Mouse (Mus musculus): ENCODE measurements around the gene Myh7. TPM values are rescaled to one million over a fixed set of nuclear protein-coding genes. Genes with fewer than 3 reads are reported as not detected.
"Not testable (repeated sequence)": the region's sequence is repeated elsewhere in the genome, so short reads cannot be mapped to it uniquely, and the experiment has no call there.

The Myh7 gene
- polyA plus RNA-seq, 1 experiment: 13.3 TPM

DNA sequence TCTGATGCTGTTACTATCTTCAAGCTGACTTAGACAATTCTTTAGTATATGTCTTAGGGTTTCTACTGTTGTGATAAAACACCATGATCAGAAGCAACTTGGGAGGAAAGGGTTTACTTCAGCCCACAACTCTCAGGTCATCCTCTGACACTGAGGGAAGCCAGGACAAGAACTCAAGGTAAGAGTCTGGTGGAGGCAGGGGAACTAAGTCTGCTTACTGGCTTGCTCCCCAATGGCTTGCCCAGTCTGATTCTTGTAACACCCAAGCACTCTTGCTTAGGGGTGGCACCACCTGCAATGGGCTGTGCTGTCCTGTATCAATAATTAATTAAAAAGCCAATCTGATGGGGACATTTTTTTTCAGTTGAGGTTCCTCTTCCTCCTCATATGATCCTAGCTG, 4.3 kb upstream of the Myh7 start:
- Histone ChIP-seq H3K4me1 (ENCODE audit: control insufficient read depth, insufficient read depth, low read length) (peaks cover 3% of the 10 kb centered on the region), H3K4me3 (replicated peaks; ENCODE audit: extremely low read depth, low read depth, low read length) (no peak overlapping the region)
- no peak for DNase-seq
- TF ChIP-seq POLR2A (IDR thresholded peaks at IDR 0.05; ENCODE audit: borderline replicate concordance, extremely low read depth, low read depth, low read length) (no peak), CTCF (IDR thresholded peaks at IDR 0.05; ENCODE audit: insufficient read depth, low read length) (no peak)

DNA sequence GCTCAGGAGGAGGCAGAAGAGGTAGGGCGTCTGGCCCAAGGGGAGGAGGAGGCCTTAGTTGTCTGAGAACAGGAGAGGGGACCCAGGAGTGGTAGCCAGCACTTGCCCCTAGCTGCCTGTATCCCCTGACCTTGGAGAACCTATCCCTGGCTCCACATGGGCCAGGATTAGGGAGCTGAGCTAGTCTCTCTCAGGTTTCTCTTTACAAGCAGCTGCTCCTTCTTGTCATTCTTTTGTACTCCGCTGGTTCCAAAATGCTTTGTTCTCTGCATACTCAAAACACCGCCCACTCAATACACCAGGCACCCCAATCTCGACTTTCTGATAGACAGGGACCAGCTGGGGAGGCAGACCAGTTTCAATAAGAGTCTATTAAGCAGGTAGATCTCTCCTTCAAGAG, 2.9 kb upstream of the Myh7 start:
- no peak for DNase-seq
- TF ChIP-seq CTCF (IDR thresholded peaks at IDR 0.05; ENCODE audit: insufficient read depth, low read length): no peak
- TF ChIP-seq POLR2A (IDR thresholded peaks at IDR 0.05; ENCODE audit: borderline replicate concordance, extremely low read depth, low read depth, low read length): no peak
- Histone ChIP-seq H3K4me1 (ENCODE audit: control insufficient read depth, insufficient read depth, low read length) (no peaks in the 10 kb centered on the region; the same call in 1 of the 2 replicates), H3K4me3 (replicated peaks; ENCODE audit: extremely low read depth, low read depth, low read length) (no peak overlapping the region)
- 64% methylated on average over 4 of the region's 4 CpGs for WGBS

DNA sequence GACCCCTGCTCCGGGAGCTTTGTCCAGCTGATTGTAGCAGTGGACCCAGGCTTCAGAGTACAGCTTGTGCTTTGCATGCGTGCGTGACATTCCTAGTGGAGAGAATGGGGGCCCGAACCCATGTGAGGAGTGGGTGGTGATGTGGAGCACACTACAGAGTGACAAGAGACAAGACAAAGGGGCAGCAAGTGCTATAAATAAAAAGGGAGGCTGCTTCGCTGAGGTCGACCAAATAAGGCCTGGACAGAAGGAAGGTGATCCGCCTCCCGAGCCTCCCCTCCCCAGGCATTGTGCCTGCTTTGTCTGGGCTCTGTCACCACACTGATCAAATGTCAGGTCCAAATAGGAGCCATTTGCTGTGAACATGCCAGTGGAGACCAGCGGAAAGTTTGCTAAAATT, 2.4 kb upstream of the Myh7 start:
- Histone ChIP-seq H3K4me1 (ENCODE audit: control insufficient read depth, insufficient read depth, low read length) (no peaks in the 10 kb centered on the region), H3K4me3 (replicated peaks; ENCODE audit: extremely low read depth, low read depth, low read length) (no peak overlapping the region)
- TF ChIP-seq POLR2A (IDR thresholded peaks at IDR 0.05; ENCODE audit: borderline replicate concordance, extremely low read depth, low read depth, low read length) (no peak), CTCF (IDR thresholded peaks at IDR 0.05; ENCODE audit: insufficient read depth, low read length) (no peak)
- no peak for DNase-seq
- WGBS: 70% methylated on average over 9 of the region's 9 CpGs

DNA sequence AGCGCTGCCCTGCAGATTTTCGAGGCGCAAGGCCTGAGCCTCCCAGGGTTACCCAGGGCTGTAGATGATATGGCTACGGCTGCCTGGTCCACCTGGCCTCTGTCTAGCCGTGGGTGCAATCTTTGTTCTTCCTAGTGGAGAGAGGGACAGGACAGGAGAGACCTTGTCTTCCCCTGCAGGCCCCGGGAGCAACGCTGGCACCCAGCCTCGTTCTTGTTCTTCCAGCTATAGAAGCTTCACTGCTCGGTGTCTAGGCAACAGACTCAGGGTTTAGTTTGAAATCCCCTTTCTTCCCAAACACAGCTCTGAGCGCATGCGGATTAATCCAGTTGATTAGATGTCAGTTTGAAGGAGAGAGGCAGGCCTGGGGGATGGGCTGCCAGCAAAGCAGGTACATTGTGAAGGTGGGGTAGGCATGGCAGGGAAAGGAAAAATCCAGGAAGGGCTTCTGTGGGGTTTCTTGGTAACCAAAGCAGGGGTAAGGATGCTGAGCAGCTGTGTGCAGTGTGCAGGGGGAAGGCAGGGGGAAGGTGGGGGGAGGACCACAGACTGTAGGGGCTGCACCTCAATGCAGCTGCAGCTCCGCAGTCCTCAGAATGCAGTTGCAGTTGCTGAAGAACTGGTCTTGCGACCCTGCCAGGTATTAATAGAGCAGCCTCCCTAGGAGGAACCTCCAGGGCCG, 1.2 kb upstream of the Myh7 start:
- 66% methylated on average over 14 of the region's 14 CpGs for WGBS
- Histone ChIP-seq H3K4me3 (replicated peaks; ENCODE audit: extremely low read depth, low read depth, low read length) (no peak overlapping the region), H3K4me1 (ENCODE audit: control insufficient read depth, insufficient read depth, low read length) (no peaks in the 10 kb centered on the region)
- no peak for DNase-seq
- TF ChIP-seq POLR2A (IDR thresholded peaks at IDR 0.05; ENCODE audit: borderline replicate concordance, extremely low read depth, low read depth, low read length) (no peak), CTCF (IDR thresholded peaks at IDR 0.05; ENCODE audit: insufficient read depth, low read length) (no peak)

DNA sequence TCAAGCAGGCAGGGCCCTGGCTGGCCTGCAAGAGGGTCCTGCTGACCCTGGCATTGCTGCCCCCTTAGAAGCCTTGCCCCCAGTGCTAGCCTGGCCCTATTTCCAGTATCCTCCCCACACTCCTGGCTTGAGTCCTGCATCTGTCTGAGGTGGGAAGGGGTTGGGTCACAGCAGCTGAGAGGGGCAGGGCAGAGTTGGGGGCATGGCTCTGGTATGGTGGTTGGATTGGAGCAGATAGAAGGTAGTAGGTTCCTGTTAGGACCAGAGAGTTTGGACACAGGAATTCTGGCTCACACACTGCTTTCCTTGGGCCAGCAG, 402 bp upstream of the Myh7 start:
- H3K4me1 ChIP-seq (ENCODE audit: control insufficient read depth, insufficient read depth, low read length): no peaks in the 10 kb centered on the region
- TF ChIP-seq CTCF (IDR thresholded peaks at IDR 0.05; ENCODE audit: insufficient read depth, low read length) (no peak), POLR2A (IDR thresholded peaks at IDR 0.05; ENCODE audit: borderline replicate concordance, extremely low read depth, low read depth, low read length) (no peak)
- no peak for DNase-seq
- H3K4me3 ChIP-seq (replicated peaks; ENCODE audit: extremely low read depth, low read depth, low read length): no peak overlapping the region

DNA sequence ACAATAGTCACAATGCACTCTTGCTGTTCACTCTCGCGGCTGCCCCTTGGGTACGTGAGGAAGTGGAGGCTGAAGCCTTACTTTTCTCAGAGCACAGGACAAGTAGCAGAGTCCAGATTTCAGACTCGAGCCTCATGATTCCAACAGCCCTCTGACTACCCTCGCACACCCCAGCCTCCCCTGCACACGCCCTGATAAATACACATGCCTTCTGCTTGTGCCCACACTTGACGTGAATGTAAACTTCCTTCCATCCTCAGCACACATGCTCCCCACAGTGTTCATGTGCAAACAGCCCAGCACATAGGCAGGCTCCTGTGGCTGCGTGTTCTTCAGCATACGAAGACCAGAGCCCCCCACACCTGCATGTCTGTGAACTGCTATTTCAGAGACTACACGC, 790 bp downstream of the Myh7 start:
- 41% methylated on average over 10 of the region's 10 CpGs for WGBS
- no peak for DNase-seq
- no peak overlapping the region for H3K4me3 ChIP-seq (replicated peaks; ENCODE audit: extremely low read depth, low read depth, low read length)

DNA sequence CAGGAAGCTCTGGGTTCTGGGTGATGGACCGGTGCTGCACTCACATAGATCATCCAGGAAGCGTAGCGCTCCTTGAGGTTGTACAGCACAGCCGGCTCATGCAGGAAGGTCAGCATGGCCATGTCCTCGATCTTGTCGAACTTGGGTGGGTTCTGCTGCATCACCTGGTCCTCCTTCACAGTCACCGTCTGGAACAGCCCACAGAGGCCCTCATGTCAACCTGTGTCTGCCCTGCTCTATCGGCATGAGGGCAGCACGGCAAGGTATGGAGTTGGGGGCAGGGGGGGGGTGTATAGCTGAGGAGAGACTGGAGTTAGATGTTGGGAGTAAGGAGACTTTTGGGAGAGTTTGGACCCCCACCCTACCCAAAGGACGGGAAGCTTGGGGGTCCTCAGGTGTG, 2.2 kb downstream of the Myh7 start:
- TF ChIP-seq CTCF (IDR thresholded peaks at IDR 0.05; ENCODE audit: insufficient read depth, low read length) (no peak), POLR2A (IDR thresholded peaks at IDR 0.05; ENCODE audit: borderline replicate concordance, extremely low read depth, low read depth, low read length) (no peak)
- H3K4me1 ChIP-seq (ENCODE audit: control insufficient read depth, insufficient read depth, low read length): no peaks in the 10 kb centered on the region
- no peak for DNase-seq
- H3K4me3 ChIP-seq (replicated peaks; ENCODE audit: extremely low read depth, low read depth, low read length): no peak overlapping the region
- 86% methylated on average over 10 of the region's 10 CpGs for WGBS

More for the DNA sequence above, 790 bp downstream of the Myh7 start:
- no peaks in the 10 kb centered on the region for H3K4me1 ChIP-seq (ENCODE audit: control insufficient read depth, insufficient read depth, low read length)
- no peak for TF ChIP-seq CTCF (IDR thresholded peaks at IDR 0.05; ENCODE audit: insufficient read depth, low read length)
- TF ChIP-seq POLR2A (IDR thresholded peaks at IDR 0.05; ENCODE audit: borderline replicate concordance, extremely low read depth, low read depth, low read length): no peak

DNA sequence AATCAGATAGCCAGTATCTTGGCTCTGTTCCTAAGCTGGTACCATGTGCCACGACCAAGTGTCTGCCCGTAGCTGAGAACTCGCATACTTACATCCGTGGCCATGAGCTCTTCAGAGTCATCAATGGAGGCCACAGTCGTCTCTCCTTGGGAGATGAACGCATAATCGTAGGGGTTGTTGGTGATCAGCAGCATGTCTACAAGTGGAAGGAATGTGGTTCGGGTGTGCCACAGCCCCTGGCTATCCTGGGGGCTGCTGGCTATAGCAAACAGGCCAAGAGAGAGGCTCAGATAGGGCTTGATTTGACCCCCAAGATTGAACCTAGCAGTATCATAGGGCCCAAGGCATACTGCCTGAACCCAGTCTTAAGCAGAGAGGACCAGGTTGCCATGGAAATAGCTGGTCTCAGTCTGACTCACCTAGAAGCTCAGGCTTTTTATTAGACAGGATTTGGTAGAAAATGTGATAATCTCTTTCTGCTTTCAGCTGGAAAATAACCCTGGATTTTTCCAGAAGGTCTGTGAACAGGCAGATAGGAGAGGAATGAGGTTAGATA, 4.5 kb downstream of the Myh7 start:
- no peaks in the 10 kb centered on the region for H3K4me1 ChIP-seq (ENCODE audit: control insufficient read depth, insufficient read depth, low read length)
- no peak for DNase-seq
- WGBS: 71% methylated on average over 8 of the region's 8 CpGs
- no peak for TF ChIP-seq CTCF (IDR thresholded peaks at IDR 0.05; ENCODE audit: insufficient read depth, low read length)
- TF ChIP-seq POLR2A (IDR thresholded peaks at IDR 0.05; ENCODE audit: borderline replicate concordance, extremely low read depth, low read depth, low read length): no peak
- no peak overlapping the region for H3K4me3 ChIP-seq (replicated peaks; ENCODE audit: extremely low read depth, low read depth, low read length)

DNA sequence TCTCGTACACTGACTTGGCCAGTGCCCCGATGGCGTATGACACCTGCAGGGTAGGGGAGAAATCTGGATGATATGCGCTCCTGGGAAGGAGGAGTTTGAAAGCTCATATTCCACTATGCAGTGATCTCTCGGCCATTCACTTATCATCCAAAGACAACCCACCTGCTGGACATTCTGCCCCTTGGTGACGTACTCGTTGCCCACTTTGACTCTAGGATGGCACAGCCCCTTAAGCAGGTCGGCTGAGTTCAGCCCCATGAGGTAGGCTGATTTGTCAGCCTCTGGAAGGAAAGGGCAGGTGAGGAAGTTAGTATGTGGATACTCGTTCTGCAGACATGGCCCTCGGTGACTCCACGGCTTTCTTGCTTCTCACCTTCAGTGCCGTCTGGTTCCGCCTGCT, 5.5 kb downstream of the Myh7 start:
- no peak for DNase-seq
- 85% methylated on average over 13 of the region's 13 CpGs for WGBS
- H3K4me1 ChIP-seq (ENCODE audit: control insufficient read depth, insufficient read depth, low read length): no peaks in the 10 kb centered on the region
- no peak for TF ChIP-seq POLR2A (IDR thresholded peaks at IDR 0.05; ENCODE audit: borderline replicate concordance, extremely low read depth, low read depth, low read length)
- no peak for TF ChIP-seq CTCF (IDR thresholded peaks at IDR 0.05; ENCODE audit: insufficient read depth, low read length)
- H3K4me3 ChIP-seq (replicated peaks; ENCODE audit: extremely low read depth, low read depth, low read length): no peak overlapping the region

DNA sequence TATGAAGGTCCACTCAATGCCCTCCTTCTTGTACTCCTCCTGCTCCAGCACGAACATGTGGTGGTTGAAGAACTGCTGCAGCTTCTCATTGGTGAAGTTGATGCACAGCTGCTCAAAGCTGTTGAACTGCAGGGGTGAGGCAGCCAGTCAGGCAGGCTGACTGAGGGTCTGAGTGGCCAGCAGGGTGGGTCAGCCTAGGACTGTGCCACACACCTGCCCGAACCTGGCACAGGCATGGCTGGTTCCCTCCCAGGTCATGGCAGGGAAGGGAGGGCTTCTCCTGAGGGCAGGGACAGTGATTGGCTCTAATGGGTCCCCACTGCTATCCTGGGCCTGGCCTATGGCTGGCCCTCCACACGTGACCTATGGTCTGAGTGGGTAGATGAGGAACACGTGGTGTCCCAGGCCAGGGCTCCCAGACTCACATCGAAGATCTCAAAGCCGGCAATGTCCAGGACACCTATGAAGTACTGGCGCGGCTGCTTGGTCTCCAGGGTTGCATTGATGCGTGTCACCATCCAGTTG, 6.0 kb downstream of the Myh7 start:
- not testable (repeated sequence) for H3K4me1 ChIP-seq (ENCODE audit: control insufficient read depth, insufficient read depth, low read length); DNase-seq; H3K4me3 ChIP-seq (replicated peaks; ENCODE audit: extremely low read depth, low read depth, low read length)
- WGBS: 89% methylated on average over 9 of the region's 9 CpGs
